ENCODE assay signal across 7 mouse cellular contexts in genomic region chr11:94548888-94549690, GRCm38 (mm10). TPM values are rescaled to one million over a fixed set of nuclear protein-coding genes. Genes with fewer than 3 reads are reported as not detected.
DNase-seq lines count a peak whose midpoint lies in the region; ATAC-seq and TF ChIP-seq lines count a peak whose summit lies in the region.

Gene Rsad1, minus strand, starts transcription at chr11:94549255.

- WGBS in intestine, postnatal 0 days, result 4% methylated on average over 49 of the region's 49 CpGs
- WGBS in midbrain, embryonic 12.5 days, result 5% methylated on average over 48 of the region's 49 CpGs
- 2% methylated on average over 48 of the region's 49 CpGs for WGBS in small intestine, adult 2 months

- H3K4me2 ChIP-seq in intestine, postnatal 0 days (replicated peaks; ENCODE audit: low read depth), result peak within 1 kb of the TSS; percentile 91
- peak within 1 kb of the TSS; percentile 95 for H3K4me2 ChIP-seq in midbrain, embryonic 12.5 days (replicated peaks)

- DNase-seq in adrenal gland, adult 2 months, result peak; percentile 96
- peak; percentile 89 for DNase-seq in embryo, embryonic 11.5 days (ENCODE audit: low read depth, low spot score)
- peak; percentile 87 to 95 for DNase-seq in gastrocnemius, postnatal 4 days (ENCODE audit: low spot score in 2 of 2)
- DNase-seq in left cerebral cortex, postnatal 4 days, result peak; percentile 97

- intact Hi-C loops in left cerebral cortex, postnatal 4 days (cut with DNase I), result no loop called here

- peak within 1 kb of the TSS; percentile 56 for H3K4me3 ChIP-seq in intestine, postnatal 0 days (ENCODE audit: low read depth, low read length)
- H3K4me3 ChIP-seq in midbrain, embryonic 12.5 days, result peak within 1 kb of the TSS; percentile 63
- peak within 1 kb of the TSS; percentile 82 for H3K4me3 ChIP-seq in small intestine, adult 2 months (ENCODE audit: low read depth, low read length)

- H3K9me3 ChIP-seq in intestine, postnatal 0 days (ENCODE audit: control insufficient read depth), result no peaks in the 10 kb centered on the region
- peaks cover 3% of the 10 kb centered on the region; the same call in 1 of the 2 replicates for H3K9me3 ChIP-seq in midbrain, embryonic 12.5 days

- TF ChIP-seq CTCF in intestine, postnatal 0 days (IDR thresholded peaks at IDR 0.05; ENCODE audit: low read depth), result peak; percentile 99
- peak; percentile 99; the same call in 1 of the 2 replicates for TF ChIP-seq CTCF in small intestine, adult 2 months (IDR thresholded peaks at IDR 0.05; ENCODE audit: extremely low read depth, insufficient read length, insufficient replicate concordance, low read depth, low read length)

- H3K9ac ChIP-seq in intestine, postnatal 0 days (ENCODE audit: low read depth, low read length), result peak within 1 kb of the TSS; percentile 58
- peak within 1 kb of the TSS; percentile 60 for H3K9ac ChIP-seq in midbrain, embryonic 12.5 days (replicated peaks)

- H3K36me3 ChIP-seq in intestine, postnatal 0 days (ENCODE audit: control insufficient read depth, insufficient read depth), result no peaks in the 10 kb centered on the region
- no peaks in the 10 kb centered on the region for H3K36me3 ChIP-seq in midbrain, embryonic 12.5 days
- H3K36me3 ChIP-seq in small intestine, adult 2 months (ENCODE audit: control insufficient read depth, insufficient read depth, low read length), result no peaks in the 10 kb centered on the region

- no peaks in the 10 kb centered on the region for H3K27me3 ChIP-seq in intestine, postnatal 0 days (replicated peaks; ENCODE audit: control insufficient read depth, insufficient read depth, low read length)
- H3K27me3 ChIP-seq in midbrain, embryonic 12.5 days, result no peaks in the 10 kb centered on the region; the same call in 1 of the 2 replicates
- no peaks in the 10 kb centered on the region for H3K27me3 ChIP-seq in small intestine, adult 2 months (ENCODE audit: control insufficient read depth, insufficient read depth, low read length)

- no peaks in the 10 kb centered on the region for H3K4me1 ChIP-seq in intestine, postnatal 0 days (replicated peaks; ENCODE audit: control insufficient read depth, insufficient read depth, low read length)
- peaks cover 19% of the 10 kb centered on the region for H3K4me1 ChIP-seq in midbrain, embryonic 12.5 days
- H3K4me1 ChIP-seq in small intestine, adult 2 months (ENCODE audit: control insufficient read depth, insufficient read depth, insufficient read length, low read length), result peaks cover 20% of the 10 kb centered on the region

- peak within 1 kb of the TSS; percentile 60; the same call in 1 of the 2 replicates for H3K27ac ChIP-seq in intestine, postnatal 0 days (ENCODE audit: low read depth, low read length)
- H3K27ac ChIP-seq in midbrain, embryonic 12.5 days (replicated peaks), result peak within 1 kb of the TSS; percentile 79
- peak within 1 kb of the TSS; percentile 90 for H3K27ac ChIP-seq in small intestine, adult 2 months (ENCODE audit: insufficient read depth, low read depth, low read length)

- no peak for TF ChIP-seq POLR2A in small intestine, adult 2 months (IDR thresholded peaks at IDR 0.05; ENCODE audit: low read depth, low read length)

- peak; percentile 84 for ATAC-seq in intestine, postnatal 0 days
- ATAC-seq in midbrain, embryonic 12.5 days (ENCODE audit: low FRiP score, low read depth), result peak; percentile 87

RNA-seq across cellular contexts. Expression of gene Rsad1, which starts in this region (rescaled TPM):
- 10 to 100 TPM in 1 of 2 experiments, 1 to 10 TPM in 1; 8.4 to 13.4 TPM for total RNA-seq in adrenal gland, adult 2 months (2021)
- 25.8 and 27.0 TPM in 2 replicates for polyA plus RNA-seq in adrenal gland, adult 2 months (2012; rRNA removed)
- total RNA-seq in gastrocnemius, postnatal 4 days (2021), result 1 to 10 TPM; 4.7 to 6.0 TPM
- 1.2 and 1.8 TPM in 2 replicates for polyA plus RNA-seq in intestine, postnatal 0 days (2015; fragmentation: Nextera tagmentation; extraction: Ambion mirVana)
- total RNA-seq in left cerebral cortex, postnatal 4 days (2021), result 10 to 100 TPM; 17.3 to 19.5 TPM
- polyA plus RNA-seq in midbrain, embryonic 12.5 days (2016; fragmentation: Nextera tagmentation; extraction: Ambion mirVana), result 4.3 and 5.4 TPM in 2 replicates
- polyA plus RNA-seq in small intestine, adult 2 months (2012; rRNA removed), result 3.7 and 8.4 TPM in 2 replicates

Comparison
In these comparisons a context has a peak if more than half of its experiments do, and no peak if none do; other contexts are left out.
1. Peak in every context shown above with its lines: DNase-seq, ATAC-seq, H3K4me3 ChIP-seq and H3K27ac ChIP-seq.